ENCODE assay signal across 12 mouse cellular contexts in genomic region chr3:57480640-57481039, GRCm38 (mm10). TPM values are rescaled to one million over a fixed set of nuclear protein-coding genes. Genes with fewer than 3 reads are reported as not detected.
"Had no signal": no experiment of that assay in that cellular context is flagged by ENCODE, and none has a peak within 500 bp of the region (broad histone marks: within the 10 kb centered on the region; RNA-seq: fewer than 3 reads in every experiment).

No protein-coding gene starts in this region.

- H3K36me3 ChIP-seq: midbrain, embryonic 15.5 days had no signal

- DNase-seq: kidney, adult 18-20 months; kidney, postnatal 14 days; lung, adult 2 months; lung, postnatal 10 days; lung, postnatal 4 days; right cerebral cortex, postnatal 14 days; thymus, postnatal 14 days had no signal

- H3K27ac ChIP-seq: limb, embryonic 13.5 days; liver, embryonic 14.5 days; midbrain, embryonic 10.5 days; midbrain, embryonic 15.5 days; neural tube, embryonic 12.5 days had no signal

- H3K9me3 ChIP-seq: limb, embryonic 13.5 days; midbrain, embryonic 10.5 days; midbrain, embryonic 15.5 days; neural tube, embryonic 12.5 days had no signal

- H3K27me3 ChIP-seq: limb, embryonic 13.5 days; midbrain, embryonic 15.5 days; neural tube, embryonic 12.5 days had no signal

- H3K4me1 ChIP-seq: limb, embryonic 13.5 days; midbrain, embryonic 10.5 days; midbrain, embryonic 15.5 days; neural tube, embryonic 12.5 days had no signal

- H3K9ac ChIP-seq: limb, embryonic 13.5 days; liver, embryonic 14.5 days; midbrain, embryonic 15.5 days; neural tube, embryonic 12.5 days had no signal

- ATAC-seq: midbrain, embryonic 15.5 days had no signal

- H3K4me3 ChIP-seq: limb, embryonic 13.5 days; midbrain, embryonic 10.5 days; midbrain, embryonic 15.5 days; neural tube, embryonic 12.5 days had no signal

- H3K4me2 ChIP-seq: limb, embryonic 13.5 days; midbrain, embryonic 15.5 days; neural tube, embryonic 12.5 days had no signal

RNA-seq across cellular contexts. Expression of gene Tm4sf4, which starts 55.5 kb away (rescaled TPM):
- polyA plus RNA-seq: midbrain, embryonic 10.5 days; neural tube, embryonic 12.5 days had no signal
